Mouse (Mus musculus) small intestine, adult 10 weeks (tissue): ENCODE measurements around the gene 4930524J08Rik. TPM values are rescaled to one million over a fixed set of nuclear protein-coding genes. Genes with fewer than 3 reads are reported as not detected.

Experiments
- polyA plus RNA-seq: library from polyadenylated mRNA; stranded (reverse); fragments of 350-450 nt; fragmentation: Illumina TruSeq; extraction: RNeasy Lipid Tissue Mini Kit (QIAGEN cat#74804); gene quantifications from one replicate; pipeline ENCODE4 v1.2.3, GENCODE M21; 2014; ENCODE audit warnings: low replicate concordance

The 4930524J08Rik gene
- not detected for polyA plus RNA-seq

GRCm38 (mm10) chr5:99978699-99979442 is at the start of gene 4930524J08Rik, which contains the start of gene Hnrnpd:
Gene 4930524J08Rik, plus strand, starts transcription at chr5:99979061.
Gene Hnrnpd, minus strand, starts transcription at chr5:99978938.

Other genes starting within 250 kb of the 4930524J08Rik start
- gene Rasgef1b, start 250.0 kb upstream of the 4930524J08Rik start, polyA plus RNA-seq: 10.8 TPM
- not detected for gene Vamp9, start 72.8 kb upstream of the 4930524J08Rik start, polyA plus RNA-seq
- 485 TPM for gene Hnrnpd, start 123 bp upstream of the 4930524J08Rik start, polyA plus RNA-seq
- gene Hnrnpdl, start 60.6 kb downstream of the 4930524J08Rik start, polyA plus RNA-seq: 400 TPM
- 20.1 TPM for gene Enoph1, start 60.9 kb downstream of the 4930524J08Rik start, polyA plus RNA-seq
- gene Tmem150c, start 180.7 kb downstream of the 4930524J08Rik start, polyA plus RNA-seq: 0.30 TPM